Mouse (Mus musculus) T-cell, adult 2 months (primary cell): ENCODE data around the gene Hspg2.

ENCODE experiments used
- DNase-seq: peaks from one replicate; pipeline ENCODE4 v3.0.0; 2022; ENCODE audit warnings: low spot score

Gene Hspg2

GRCm38 (mm10) chr4:137480191-137480992 lies 11.8 kb downstream of the Hspg2 start:
- DNase-seq: no peak

DNA sequence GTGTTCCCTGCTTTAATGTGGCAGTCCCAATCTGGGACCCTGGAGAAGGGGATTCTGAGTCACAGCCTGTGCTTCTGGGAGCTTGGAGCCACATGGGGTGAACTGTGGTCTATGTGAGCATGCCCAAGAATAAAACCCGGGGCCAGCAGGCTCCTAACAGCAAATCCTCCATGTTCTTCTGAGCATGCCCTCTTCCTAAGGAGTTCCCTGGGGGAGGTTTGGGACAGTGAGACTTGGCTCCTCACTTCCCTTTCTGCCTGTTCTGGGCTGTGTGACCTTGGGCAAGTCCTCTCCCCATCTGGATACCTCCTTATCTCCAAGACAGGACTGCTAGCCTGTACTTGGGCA lies 12.4 kb downstream of the Hspg2 start:
- DNase-seq: no peak

DNA sequence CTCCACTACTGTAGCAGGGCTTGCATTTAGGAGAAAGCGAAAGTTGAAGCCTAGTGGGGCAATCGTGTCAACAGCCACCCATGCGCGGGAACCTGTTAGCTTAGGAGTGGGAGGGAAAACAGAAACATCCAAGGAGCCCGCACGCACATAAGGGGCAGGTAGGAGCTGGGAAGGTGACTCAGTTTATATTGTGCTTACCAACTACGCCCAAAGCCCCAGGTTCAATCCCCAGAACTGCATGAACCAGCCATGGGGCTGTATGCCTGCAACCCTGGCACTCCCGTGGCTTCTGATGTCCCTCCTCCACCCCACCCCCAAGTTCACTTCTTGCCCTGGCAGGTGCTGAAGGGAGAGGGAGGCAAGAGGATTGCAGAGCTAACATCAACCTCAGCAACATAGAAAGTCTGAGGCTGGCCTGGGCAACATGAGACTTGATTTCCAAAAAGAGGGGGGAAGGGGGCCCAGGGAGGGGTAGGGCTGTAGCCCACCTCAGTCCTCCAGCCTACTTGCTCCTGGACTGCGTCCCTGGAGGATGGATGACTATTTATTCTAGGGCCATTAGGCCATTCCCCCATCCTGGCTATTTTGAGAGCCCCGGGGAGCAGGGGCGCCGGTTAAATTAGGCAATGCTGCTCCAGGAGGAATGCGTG lies 12.9 kb downstream of the Hspg2 start:
- no peak for DNase-seq

- DNase-seq: no peak
Measured at GRCm38 (mm10) chr4:137483871-137484270, 15.3 kb downstream of the Hspg2 start.

- no peak for DNase-seq
Measured at GRCm38 (mm10) chr4:137484586-137484985, 16.0 kb downstream of the Hspg2 start.

DNA sequence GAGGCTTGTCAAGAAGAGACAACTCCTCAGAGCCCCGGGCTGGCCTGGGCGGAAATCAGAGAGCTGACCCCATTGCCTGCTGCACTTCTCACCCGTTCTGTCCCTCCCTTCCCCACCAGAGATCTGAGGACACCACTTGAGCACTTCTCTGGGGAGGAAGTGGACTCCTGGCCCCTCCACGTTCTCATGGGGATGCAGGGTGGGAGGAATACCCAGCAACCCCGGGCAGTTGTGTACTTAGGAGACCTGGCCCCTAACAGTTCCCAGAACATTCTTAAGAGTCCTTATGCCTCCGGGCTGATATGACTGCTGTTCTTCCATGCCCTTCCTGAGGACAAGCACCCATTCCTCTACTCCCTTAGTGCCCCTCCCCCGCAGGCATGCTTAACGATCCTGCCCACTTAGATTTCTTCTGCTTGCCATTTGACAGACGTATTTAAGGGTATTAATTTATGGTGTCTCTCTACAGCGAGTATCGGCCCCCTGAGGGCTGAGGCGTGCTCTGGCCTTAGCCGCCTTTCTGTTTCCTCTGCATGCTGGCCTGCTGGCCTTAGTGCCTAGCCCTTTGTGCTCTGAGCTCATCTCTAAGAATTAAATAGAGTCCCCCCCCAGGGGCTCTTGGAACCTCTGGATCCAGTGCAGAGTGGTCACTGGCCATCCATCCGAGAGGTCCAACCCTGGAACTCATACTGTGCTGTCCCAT lies 16.8 kb downstream of the Hspg2 start:
- DNase-seq: no peak

DNA sequence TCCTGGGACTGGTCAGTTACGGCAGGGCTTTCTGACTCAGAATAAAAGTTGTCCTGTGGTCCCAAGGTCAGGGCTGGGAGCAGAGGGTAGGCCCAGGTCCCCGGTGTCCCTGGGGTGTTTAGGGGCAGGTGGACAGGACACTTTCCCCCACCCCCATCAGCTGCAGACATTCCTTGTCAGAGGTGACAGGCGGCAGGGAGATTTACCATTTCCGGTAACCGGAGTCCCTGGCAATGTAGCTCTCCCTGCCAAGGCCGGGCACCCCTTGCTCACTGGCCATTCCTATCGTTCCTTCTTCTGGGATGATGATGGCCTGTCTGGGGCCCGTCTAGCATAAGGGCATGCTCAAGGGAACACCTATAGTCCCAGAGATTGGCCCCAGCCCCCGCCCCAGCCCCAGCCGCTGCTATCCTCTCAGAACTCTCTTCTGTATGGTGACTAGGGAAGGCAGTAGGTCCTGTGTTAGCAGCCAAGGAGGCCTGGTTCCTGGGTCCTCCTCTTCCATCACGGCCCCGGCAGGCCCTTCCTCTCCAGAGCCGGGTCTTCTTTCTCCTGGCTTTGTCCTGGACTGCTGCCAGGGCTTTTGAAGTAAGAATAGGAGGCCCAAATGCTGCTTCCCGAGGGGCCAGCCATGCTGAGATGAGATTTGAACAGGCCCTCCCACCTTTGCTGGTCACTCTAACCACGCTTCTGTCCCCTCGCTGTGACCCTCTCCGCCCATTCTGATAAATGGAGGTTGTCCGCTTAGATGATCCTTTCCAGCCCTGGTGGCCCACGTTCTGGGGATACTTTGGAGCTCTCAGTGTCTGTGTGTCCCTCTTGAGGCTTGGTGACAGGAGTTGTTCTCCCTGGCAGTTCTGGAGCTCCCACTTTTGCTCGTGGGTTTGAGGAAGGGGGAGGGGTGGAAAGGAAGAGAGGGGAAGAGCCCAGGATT lies 17.8 kb downstream of the Hspg2 start:
- no peak for DNase-seq

DNA sequence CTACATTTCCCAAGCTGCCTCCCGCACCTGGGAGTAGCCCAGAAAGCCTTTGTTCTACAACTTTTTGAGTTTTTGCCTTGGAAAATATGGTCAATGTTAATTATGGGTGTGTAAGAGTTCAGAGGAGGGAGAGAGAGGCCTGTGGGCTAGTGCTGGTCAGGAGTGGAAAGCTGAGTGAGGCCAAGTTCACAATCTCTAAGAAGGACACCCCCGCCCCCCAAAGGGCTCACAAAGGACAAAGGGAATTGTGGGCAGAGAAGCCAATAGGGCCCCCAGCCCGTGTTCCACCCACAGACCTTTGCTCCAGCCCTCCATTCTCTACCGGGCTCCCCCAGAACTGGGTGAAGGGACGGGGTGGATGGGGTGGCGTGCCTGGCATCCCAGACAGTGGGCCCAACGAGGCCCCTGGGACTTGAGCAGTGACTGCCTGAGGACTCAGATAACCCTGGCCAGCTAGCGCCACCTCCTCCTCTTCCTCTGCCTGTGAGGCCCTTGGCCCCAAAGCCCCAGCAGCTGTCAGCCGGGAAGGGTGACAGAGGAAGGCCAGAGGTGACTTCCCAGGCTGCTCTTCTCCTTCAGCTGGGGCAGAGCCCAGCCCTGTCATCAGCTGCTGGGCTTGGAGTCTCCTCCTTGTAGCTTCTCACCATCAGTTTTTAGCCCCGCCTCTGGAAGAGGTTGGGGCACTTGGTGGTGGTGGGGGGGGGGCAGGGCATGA lies 18.9 kb downstream of the Hspg2 start:
- DNase-seq: no peak

DNA sequence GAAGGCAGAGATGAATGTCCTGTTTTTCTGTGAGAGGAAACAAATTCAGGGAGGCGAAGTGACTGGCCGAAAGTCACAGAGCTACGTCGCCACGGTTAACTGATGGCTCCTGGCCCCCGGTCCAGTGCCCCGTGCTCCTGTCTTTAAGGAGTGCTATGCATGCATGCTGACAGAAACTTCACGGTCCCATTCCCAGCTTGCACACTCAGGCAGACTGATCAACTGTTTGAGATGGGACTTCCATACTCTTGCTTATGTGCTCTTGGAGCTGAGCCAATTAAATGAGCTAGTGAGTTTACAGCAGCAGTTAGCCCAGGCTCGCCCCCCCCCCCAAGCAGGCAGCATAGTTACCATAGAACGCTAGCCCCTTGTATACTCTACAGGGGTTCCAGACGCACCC lies 19.5 kb downstream of the Hspg2 start:
- DNase-seq: no peak

DNA sequence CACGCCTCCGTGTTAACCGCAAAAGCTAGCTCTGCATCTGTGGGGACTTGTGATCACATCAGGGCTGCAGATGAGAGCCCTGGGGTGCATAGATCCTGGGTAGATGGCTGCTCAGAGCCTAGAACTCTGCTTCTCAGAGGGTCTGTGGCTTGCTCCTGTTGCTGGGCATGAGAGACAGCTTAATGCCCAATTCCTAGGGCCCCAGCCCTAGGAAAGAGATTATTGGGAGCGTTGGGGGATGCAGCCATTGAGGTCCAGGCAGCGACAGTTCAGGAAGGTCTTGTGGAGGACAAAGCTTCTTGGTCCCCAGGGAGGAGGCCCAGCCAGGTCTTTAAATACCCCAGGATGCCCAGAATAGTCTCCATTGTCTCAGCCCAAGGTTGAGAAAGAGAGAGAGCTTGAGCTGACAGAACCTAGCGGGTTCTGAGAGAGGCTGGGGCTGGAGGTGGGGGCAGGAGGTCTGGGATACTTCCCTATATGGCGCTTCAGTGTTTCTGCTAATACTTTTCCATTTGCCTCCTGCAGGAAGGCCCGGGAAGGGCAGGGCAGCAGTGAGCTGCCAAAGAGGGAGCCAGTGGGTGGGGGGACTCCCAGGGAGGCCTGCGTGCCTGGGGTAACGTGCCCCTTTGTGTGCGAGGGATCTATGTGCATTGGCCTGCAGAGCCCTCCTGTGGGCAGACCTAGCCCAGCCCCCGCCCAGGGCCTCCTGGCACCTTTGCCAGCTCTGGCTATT lies 20.2 kb downstream of the Hspg2 start:
- DNase-seq: no peak

DNA sequence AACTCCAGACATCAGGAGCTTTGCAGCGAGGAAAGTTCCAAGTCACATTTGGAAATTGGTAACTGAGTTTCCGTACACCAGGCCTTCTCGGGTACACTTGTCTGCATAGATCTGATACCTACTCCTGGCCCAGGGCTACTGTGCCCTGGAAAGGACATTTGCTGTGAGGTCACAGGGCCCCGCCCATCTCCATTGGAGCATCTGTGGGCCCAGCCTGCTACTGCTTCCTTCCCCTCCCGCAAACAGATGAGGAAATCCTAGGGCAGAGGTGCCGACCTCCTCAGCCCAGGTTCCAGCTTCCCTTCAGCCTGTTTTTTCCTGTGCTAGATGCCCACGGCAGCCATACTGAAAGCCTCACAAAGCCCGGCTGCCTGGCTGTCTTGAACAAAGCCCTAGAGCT lies 21.4 kb downstream of the Hspg2 start:
- DNase-seq: no peak

- DNase-seq: no peak
Measured at GRCm38 (mm10) chr4:137492563-137492962, 24.0 kb downstream of the Hspg2 start.

- DNase-seq: no peak
Measured at GRCm38 (mm10) chr4:137493187-137493586, 24.6 kb downstream of the Hspg2 start.

DNA sequence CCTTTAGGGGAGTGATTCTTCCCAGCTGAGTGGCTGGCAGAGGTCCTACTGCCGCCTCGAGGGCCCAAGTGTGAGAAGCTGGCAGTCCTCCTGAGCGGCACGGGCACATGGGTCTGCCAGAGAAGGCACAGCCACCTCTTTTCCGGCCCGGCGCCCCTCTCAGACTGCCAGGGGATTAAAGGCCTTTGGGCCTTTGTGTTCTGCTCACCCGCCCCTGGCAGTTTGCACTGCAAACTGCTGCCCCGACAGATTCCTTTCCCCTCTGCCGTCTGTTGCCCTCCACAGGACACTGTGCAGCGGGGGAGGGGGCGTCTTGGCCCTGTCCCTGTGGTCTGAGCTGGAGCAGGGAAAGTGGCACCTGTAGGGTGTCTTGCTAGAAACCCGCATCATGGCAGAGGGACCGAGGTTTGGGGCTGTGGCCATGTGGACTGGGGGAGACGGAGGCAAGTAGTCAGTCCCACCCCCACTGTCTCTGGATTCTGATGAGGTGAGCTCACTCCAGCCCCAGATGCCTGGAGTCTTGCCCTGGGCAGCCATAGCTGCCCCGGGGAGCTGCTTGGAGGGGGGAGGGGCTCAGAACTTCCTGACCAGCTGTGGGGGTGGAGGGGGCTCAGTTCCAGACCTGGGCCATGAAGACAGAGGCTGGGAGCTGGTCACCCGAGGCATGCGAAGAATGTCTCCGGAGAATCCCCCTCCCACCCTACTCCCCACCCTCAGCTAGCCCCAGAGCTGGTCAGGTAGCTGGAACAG lies 26.4 kb downstream of the Hspg2 start:
- no peak for DNase-seq

DNA sequence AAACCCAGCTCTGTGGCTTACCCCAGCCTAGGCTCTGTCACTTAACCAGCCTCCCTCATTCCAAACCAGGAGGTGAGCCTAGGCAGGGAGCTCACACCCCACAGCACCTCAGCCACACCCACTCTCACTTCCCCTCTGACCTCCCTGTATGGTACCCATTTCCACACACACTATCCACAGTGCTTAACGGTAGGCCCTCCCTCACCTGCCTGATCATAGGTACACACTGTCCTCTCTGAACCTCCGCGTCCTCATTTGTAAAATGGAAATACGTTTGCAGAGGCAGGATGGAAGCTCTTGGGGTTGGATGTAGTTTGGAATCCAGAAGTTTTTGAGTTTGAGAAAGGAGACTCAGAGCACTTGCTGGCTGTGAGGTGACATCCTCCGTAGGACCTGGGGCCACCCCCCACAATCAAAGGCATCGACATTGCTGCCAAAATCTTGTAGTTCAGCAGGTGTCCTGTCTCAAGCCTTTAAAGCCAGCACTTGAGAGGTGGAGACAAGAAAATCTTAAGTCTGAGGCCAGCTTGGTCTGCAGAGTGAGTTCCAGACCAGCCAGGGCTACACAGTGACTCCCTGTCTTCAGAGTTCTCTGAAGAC lies 27.0 kb downstream of the Hspg2 start:
- no peak for DNase-seq

GRCm38 (mm10) chr4:137497367-137497766 lies 28.8 kb downstream of the Hspg2 start:
- no peak for DNase-seq

DNA sequence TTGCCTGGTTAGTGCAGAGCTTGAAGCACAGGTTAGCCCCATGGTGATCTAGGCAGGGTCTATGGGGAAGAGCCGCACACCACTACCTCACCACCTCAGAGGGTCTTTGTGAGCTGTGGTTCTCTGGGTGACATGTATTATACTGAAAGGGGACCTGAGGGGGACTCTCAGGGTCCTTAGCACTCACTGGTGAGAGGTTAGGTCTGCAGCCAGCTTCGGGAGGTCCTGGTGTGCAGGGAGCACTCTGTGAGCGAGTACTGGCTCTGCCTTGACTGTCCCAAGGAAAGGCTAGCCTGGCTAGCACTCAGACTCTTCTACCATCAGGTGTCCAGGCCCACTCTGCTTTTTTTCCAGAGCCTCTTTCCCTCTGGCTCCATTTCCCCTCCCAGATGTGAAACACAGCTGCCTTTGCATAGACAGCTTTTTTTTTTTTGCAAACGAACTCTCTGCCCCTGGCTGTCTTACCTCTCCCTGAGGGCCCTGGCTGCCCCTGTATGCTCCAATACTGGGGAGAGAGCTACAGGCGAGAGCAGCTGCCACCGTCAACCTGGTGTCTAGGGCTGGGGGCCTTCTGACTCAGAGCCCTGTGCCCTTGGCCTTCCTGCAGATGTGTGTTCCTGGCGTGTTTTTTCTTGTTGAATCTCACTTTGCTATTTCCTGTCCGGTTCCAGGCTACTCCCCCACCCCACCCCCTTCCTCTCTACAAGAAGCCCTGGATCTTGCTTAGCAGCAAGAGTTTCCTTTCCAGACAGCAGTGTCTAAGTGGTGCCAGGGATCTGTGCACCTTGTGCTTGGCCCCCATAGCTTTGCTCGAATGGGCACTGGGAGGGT lies 29.5 kb downstream of the Hspg2 start:
- DNase-seq: no peak

GRCm38 (mm10) chr4:137498882-137499583 lies 30.5 kb downstream of the Hspg2 start:
- no peak for DNase-seq
